In genomic region chr1:128243996-128244726, GRCm38 (mm10) we compare ENCODE assay signal across 8 mouse cellular contexts. TPM values are rescaled to one million over a fixed set of nuclear protein-coding genes. Genes with fewer than 3 reads are reported as not detected.
DNase-seq lines count a peak whose midpoint lies in the region; ATAC-seq lines count a peak whose summit lies in the region.

No protein-coding gene starts in this region.

- under 1% methylated on average over 71 of the region's 71 CpGs for WGBS in hindbrain, embryonic 16.5 days
- under 1% methylated on average over 69 of the region's 71 CpGs for WGBS in macrophage (ENCODE audit: missing documents)

- H3K4me3 ChIP-seq in hindbrain, embryonic 16.5 days (ENCODE audit: low read length), result peak overlapping the region; percentile 88
- peak overlapping the region; percentile 73 for H3K4me3 ChIP-seq in macrophage (ENCODE audit: inconsistent target)

- no peaks in the 10 kb centered on the region for H3K27me3 ChIP-seq in hindbrain, embryonic 16.5 days (replicated peaks; ENCODE audit: control insufficient read depth, insufficient read depth, low read length)

- peak; percentile 97 for ATAC-seq in hindbrain, embryonic 16.5 days

- H3K36me3 ChIP-seq in hindbrain, embryonic 16.5 days (ENCODE audit: control insufficient read depth, insufficient read depth, low read length), result no peaks in the 10 kb centered on the region
- H3K36me3 ChIP-seq in macrophage (ENCODE audit: inconsistent target), result no peaks in the 10 kb centered on the region

- peak overlapping the region; percentile 71 for H3K4me2 ChIP-seq in hindbrain, embryonic 16.5 days (ENCODE audit: low read length)

- peak overlapping the region; percentile 90 for H3K27ac ChIP-seq in hindbrain, embryonic 16.5 days (ENCODE audit: low read depth, low read length)
- peak overlapping the region; percentile 53 for H3K27ac ChIP-seq in macrophage

- peaks cover 49% of the 10 kb centered on the region for H3K79me2 ChIP-seq in macrophage (ENCODE audit: inconsistent target)

- H3K9me3 ChIP-seq in hindbrain, embryonic 16.5 days (ENCODE audit: control insufficient read depth, low read length), result no peaks in the 10 kb centered on the region

- peak overlapping the region; percentile 91 for H3K9ac ChIP-seq in hindbrain, embryonic 16.5 days (ENCODE audit: low read depth, low read length)

- peak; percentile 99 for DNase-seq in WW6 (ENCODE audit: low read depth, low spot score)
- peak; percentile 90 to 94 for DNase-seq in cerebellum, postnatal 4 days (ENCODE audit: low spot score in 2 of 2)
- peak; percentile 94 for DNase-seq in gastrocnemius, adult 18-20 months (ENCODE audit: low spot score)
- peak; percentile 91 to 94 for DNase-seq in left cerebral cortex, adult 18-20 months (ENCODE audit: low spot score in 2 of 2)
- peak; percentile 96 for DNase-seq in right cerebral cortex, adult 18-20 months
- peak; percentile 80 for DNase-seq in urinary bladder, postnatal 10 days (ENCODE audit: low spot score)

- peaks cover 11% of the 10 kb centered on the region for H3K4me1 ChIP-seq in hindbrain, embryonic 16.5 days (ENCODE audit: control insufficient read depth, insufficient read depth, low read depth, low read length)

RNA-seq across cellular contexts. Expression of gene Ubxn4, which starts 0.4 kb away (rescaled TPM):
- 10 to 100 TPM; 42.8 to 51.0 TPM for total RNA-seq in gastrocnemius, adult 18-20 months (2021)
- 70.5 and 71.1 TPM in 2 replicates for polyA plus RNA-seq in hindbrain, embryonic 16.5 days (2015; fragmentation: Nextera tagmentation; extraction: Ambion mirVana)
- 10 to 100 TPM; 47.0 to 47.9 TPM for total RNA-seq in left cerebral cortex, adult 18-20 months (2021)
- total RNA-seq in macrophage (2018; cell fraction: chromatin; rRNA removed), result 100 to 1,000 TPM in 25 of 26 experiments, 10 to 100 TPM in 1; 98.7 to 174 (median 128) TPM
- 10 to 100 TPM; 42.7 to 58.0 (median 52.6) TPM for total RNA-seq in macrophage (2018; cell fraction: cytosol; rRNA removed)
- 100 to 1,000 TPM in 4 of 26 experiments, 10 to 100 TPM in 22; 66.7 to 126 (median 85.6) TPM for total RNA-seq in macrophage (2018; cell fraction: nucleus; rRNA removed)
- 50.7 to 81.1 TPM (median 51.1 TPM) in 3 replicates for polyA plus RNA-seq in macrophage (2018)

Comparison
In these comparisons a context has a peak if more than half of its experiments do, and no peak if none do; other contexts are left out.
1. Peak in every context shown above with its lines: DNase-seq, ATAC-seq, H3K4me3 ChIP-seq and H3K27ac ChIP-seq.